Mouse (Mus musculus): ENCODE data around the gene Lrrc74b. TPM values are rescaled to one million over a fixed set of nuclear protein-coding genes. Genes with fewer than 3 reads are reported as not detected.
"Not testable (repeated sequence)": the region's sequence is repeated elsewhere in the genome, so short reads cannot be mapped to it uniquely, and the experiment has no call there.

Gene Lrrc74b
- total RNA-seq, 2 experiments from 2014 or later, result not detected

- no peak for DNase-seq
These were observed 8.2 kb downstream of the Lrrc74b start for GRCm38 (mm10) chr16:17552837-17553236.

- no peak for DNase-seq
These were observed 18.4 kb downstream of the Lrrc74b start for GRCm38 (mm10) chr16:17542632-17543031.

DNA sequence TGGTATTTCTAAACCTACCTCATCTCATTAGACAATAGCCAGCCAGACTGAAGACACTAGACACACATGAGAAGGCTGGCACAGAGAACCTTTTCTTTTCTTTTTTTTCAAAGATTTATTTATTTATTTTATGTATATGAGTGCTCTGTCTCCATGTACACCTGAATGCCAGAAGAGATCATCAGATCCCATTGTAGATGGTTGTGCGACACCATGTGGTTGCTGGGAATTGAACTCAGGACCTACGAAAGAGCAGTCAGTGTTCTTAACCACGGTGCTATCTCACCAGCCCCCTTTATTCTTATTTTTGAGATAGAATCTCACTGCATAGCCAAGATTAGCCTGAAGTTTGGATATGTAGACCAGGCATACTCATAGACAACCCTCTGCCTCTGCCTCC is 24.5 kb downstream of the Lrrc74b start:
- no peak for DNase-seq

DNA sequence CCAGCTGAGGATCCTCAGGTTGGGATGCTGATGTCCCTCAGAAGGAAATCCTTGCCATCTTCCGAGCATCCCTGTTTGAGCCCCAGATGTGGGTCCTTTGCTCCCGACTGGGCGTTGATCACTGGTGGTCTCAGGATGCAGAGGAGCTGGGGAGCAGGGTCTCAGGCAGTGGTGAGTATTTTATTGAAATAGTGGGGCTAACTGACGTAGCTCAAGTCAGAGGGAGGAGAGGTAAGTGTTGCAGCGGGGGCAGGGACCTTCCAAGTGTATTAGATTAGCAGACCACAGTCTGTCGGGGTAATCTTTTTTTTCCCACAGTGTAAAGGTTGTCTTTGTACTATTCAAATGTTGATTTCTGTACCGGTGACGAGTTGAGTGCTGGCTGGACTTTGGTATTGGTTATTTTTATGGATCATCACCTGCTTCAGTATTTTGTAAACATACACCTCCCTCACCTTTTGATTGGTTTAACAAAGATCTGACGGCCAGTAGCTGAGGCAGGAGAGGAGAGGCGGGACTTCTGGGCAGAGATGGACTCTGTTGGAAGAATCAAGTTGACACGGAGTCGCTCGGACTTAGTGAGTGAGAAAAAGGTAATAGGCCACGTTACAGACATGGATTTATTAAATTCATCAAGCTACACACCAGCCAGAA is 28.2 kb downstream of the Lrrc74b start:
- DNase-seq, result no peak

- DNase-seq, result no peak
These were observed 28.8 kb downstream of the Lrrc74b start for GRCm38 (mm10) chr16:17532271-17532670.

GRCm38 (mm10) chr16:17530640-17531288 is 30.3 kb downstream of the Lrrc74b start, which contains the start of gene Thap7:
TSS of gene Thap7 (minus strand) at chr16:17531136.
- DNase-seq, result peak; percentile 98

- DNase-seq, result peak; percentile 34
These were observed 31.0 kb downstream of the Lrrc74b start for GRCm38 (mm10) chr16:17529981-17530586.

DNA sequence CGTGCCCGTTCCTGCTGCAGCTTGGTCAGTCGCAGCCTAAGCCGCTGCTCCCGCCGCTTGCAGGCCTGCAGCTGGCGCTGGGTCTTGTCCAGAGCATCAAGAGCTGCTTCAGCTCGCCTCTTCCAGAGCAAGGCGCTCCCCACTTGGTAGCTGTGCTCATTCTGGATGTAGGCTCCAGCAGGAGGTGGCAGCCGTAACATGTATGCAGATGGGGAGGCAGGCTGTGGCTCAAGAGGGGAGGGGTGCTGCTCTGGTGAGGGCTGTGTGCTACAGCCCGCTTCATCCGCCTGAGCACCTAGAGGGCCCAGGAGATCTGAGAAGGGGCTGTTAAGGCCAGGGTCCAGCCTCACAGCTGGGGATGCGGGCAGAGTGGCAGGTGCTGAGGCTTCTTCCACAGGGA is 32.8 kb downstream of the Lrrc74b start:
- no peak for DNase-seq

DNA sequence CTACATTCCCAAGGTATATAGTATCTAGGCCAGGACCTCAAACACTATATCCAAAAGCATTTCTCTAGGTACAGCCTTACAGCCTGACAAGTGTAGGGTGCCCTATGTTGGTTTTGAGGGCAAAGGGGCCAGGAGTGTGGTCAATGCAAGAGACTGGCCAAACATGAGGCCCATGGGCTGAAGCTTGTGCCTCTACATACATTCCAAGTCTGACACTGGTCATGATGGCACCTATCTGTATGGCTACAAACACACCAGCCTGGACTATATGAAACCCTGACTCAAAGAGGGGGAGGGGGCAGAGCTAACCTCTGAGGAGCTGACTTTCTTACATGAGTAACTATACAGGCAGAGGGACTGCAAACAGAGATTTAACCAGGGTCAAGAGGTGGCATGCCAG is 33.4 kb downstream of the Lrrc74b start:
- DNase-seq, result no peak

GRCm38 (mm10) chr16:17526223-17526622 is 34.8 kb downstream of the Lrrc74b start:
- DNase-seq, result no peak

GRCm38 (mm10) chr16:17525524-17525923 is 35.5 kb downstream of the Lrrc74b start:
- DNase-seq, result no peak

- no peak for DNase-seq
These were observed 36.9 kb downstream of the Lrrc74b start for GRCm38 (mm10) chr16:17524156-17524555.

DNA sequence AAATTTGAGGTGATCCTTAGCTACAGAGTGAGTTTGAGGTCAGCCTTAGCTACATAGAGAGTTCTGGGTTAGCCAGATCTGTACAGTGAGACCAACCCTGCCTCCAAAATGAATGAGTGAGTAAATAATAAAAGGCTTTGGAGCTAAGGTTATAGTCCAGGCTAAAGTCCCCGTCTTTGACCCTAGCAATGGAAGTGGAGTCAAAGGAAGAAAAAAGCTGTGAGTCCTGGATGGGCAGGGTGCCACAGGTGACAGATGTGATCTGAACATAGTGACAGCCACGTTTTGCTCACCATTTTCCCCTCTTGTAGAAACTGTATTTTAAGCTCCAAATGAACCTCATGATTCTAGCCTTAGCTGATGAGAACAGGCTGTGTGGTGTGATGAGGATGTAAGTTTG is 42.1 kb downstream of the Lrrc74b start:
- no peak for DNase-seq

DNA sequence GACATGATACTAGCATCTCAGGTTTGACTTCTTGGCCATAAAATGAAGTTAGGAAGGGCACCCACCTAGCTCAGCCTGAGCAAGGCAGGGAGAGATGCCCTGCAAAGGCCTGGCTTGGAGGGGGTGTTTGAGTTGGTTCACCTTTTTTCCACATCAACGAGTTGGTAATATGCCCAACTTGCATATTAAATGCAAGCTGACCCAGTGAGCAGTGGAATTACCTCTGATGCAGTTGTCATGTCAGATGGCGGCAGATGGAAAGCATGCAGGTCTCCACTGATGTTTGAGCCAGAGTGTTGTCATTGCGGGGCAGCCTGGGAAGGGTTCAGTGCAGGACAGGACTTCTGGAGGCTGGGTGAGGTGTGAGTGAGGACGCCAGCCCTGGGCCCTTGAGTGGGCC is 49.6 kb downstream of the Lrrc74b start:
- no peak for DNase-seq

DNA sequence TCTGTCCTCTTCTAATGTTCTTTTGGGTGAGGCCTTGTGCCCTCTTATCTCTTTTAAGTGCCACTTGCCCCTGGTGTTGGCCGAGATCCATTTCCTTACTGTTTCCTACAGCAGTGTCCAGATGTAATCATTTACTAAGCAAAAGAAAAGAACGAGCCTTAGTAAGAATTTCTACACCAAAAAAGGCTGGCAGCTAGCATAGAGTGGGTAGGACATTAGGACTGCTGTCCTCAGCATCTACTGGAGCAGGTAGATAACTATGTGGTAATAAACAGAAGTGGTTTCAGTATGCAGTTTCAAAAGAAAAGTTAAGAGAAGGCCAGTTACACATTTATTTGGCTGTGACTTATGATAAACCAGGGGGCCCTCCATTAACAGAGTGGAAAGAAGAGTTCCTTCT is 50.4 kb downstream of the Lrrc74b start:
- DNase-seq, result no peak

- DNase-seq, result no peak
These were observed 50.9 kb downstream of the Lrrc74b start for GRCm38 (mm10) chr16:17510143-17510542.

DNA sequence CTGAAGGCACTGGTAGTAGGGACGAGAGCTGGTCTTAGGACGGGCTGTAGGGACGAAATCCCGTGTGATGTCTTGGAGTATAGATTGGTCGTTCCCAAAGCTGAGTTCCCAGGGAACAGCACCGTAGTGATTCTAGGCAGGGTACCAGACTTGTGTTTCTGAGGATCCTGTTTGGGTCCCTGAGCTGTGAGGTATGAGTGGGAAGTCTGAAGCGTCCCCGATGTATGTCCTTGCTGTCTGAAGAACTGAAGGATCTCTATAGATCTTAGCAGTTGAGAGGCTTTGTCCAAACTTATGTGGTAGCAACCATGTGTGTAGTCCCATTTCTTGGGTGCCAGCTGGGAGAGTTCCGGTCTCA is 51.8 kb downstream of the Lrrc74b start:
- DNase-seq, result no peak

- DNase-seq, result peak; percentile 89
These were observed 52.4 kb downstream of the Lrrc74b start, which contains the start of gene Lztr1 for GRCm38 (mm10) chr16:17508546-17509239. TSS of gene Lztr1 (plus strand) at chr16:17508688.

GRCm38 (mm10) chr16:17508031-17508430 is 53.0 kb downstream of the Lrrc74b start:
- DNase-seq, result not testable (repeated sequence)

- DNase-seq, result no peak
These were observed 54.0 kb downstream of the Lrrc74b start for GRCm38 (mm10) chr16:17507018-17507552.

GRCm38 (mm10) chr16:17502681-17503080 is 58.4 kb downstream of the Lrrc74b start:
- DNase-seq, result no peak

DNA sequence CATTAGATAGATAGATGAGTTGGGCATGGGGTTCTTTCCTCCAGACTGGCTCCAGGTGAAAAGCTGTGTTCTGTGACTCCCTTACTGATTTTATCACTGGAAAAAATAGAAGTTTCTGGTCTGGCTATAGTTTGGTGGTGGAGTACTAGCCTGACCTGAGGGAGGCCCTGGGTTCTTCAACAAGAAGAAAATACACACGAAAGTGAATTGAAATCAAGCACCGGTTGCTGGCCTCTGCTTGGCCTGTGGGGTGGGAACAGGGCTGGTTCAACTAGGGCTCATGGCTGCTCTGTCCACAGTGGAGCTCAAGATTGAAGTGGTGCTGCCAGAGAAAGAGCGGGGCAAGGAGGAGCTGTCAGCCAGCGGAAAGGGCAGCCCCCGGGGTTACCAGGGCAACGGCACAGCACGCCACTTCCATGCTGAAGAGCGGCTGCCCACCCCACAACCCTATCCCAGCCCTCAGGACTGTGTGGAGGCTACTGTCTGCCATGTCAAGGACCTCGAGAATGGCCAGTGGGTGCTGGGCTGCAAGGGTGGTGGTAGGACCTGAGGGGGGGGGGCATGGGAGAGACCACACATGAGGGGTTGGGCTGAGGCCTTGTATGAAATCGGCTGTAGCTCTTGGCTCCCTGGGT is 61.7 kb downstream of the Lrrc74b start:
- DNase-seq, result no peak
